Mouse (Mus musculus) neural tube, embryonic 15.5 days (tissue): ENCODE results near the gene Lcor. TPM values are rescaled to one million over a fixed set of nuclear protein-coding genes. Genes with fewer than 3 reads are reported as not detected.

Experiments used
- ATAC-seq: fragments of 200-750 bp; cut with Nextera tagmentation; 2 replicates; pipeline ENCODE4 v1.8.0; 2017; ENCODE audit warnings: mild to moderate bottlenecking, moderate TSS enrichment, moderate library complexity; ENCODE audit not compliant: low FRiP score
- H3K27ac ChIP-seq: fragments of 300-500 bp; sonication (generic); replicated peaks from 2 replicates; pipeline ENCODE4 v1.5.1; 2015; ENCODE audit warnings: mild to moderate bottlenecking, inconsistent platforms
- H3K27me3 ChIP-seq: fragments of 300-500 bp; sonication (generic); replicated peaks from 2 replicates; pipeline ENCODE4 v1.6.1; 2015; ENCODE audit warnings: inconsistent platforms
- H3K36me3 ChIP-seq: fragments of 300-500 bp; sonication (generic); 2 replicates; pipeline ENCODE4 v1.6.1; 2015; ENCODE audit warnings: inconsistent platforms
- H3K4me1 ChIP-seq: fragments of 300-500 bp; sonication (generic); 2 replicates; pipeline ENCODE4 v1.6.1; 2015; ENCODE audit warnings: inconsistent platforms
- H3K4me2 ChIP-seq: fragments of 300-500 bp; sonication (generic); 2 replicates; pipeline ENCODE4 v1.6.1; 2015; ENCODE audit warnings: inconsistent platforms, mild to moderate bottlenecking, moderate library complexity
- H3K4me3 ChIP-seq: fragments of 300-500 bp; sonication (generic); replicated peaks from 2 replicates; pipeline ENCODE4 v1.5.1; 2015; ENCODE audit warnings: mild to moderate bottlenecking, inconsistent platforms
- H3K9ac ChIP-seq: fragments of 300-500 bp; sonication (generic); replicated peaks from 2 replicates; pipeline ENCODE4 v1.6.1; 2015; ENCODE audit warnings: mild to moderate bottlenecking, inconsistent platforms
- H3K9me3 ChIP-seq: fragments of 300-500 bp; sonication (generic); replicated peaks from 2 replicates; pipeline ENCODE4 v1.6.1; 2016; ENCODE audit warnings: inconsistent platforms
- WGBS: fragments of 180-500 bp; shearing (Covaris S2); methylation state at CpG from one replicate; pipeline ENCODE4 v1.1.7; 2015; ENCODE audit warnings: mixed read lengths; 5-methylcytosine and 5-hydroxymethylcytosine counted together
- microRNA-seq: library from miRNA; unstranded; fragments of <30 nt; microRNA quantifications from one replicate; pipeline ENCODE4, GENCODE M21; 2017
- polyA plus RNA-seq: library from polyadenylated mRNA; unstranded; fragments of >200 nt; fragmentation: Nextera tagmentation; extraction: Ambion mirVana; gene quantifications from 2 replicates; pipeline ENCODE4 v1.2.1, GENCODE M21; 2015

Lcor gene
- polyA plus RNA-seq, 1 experiment from 2014 or later = 12.4 TPM

- 69% methylated on average over 10 of the region's 10 CpGs for WGBS
- peaks cover 35% of the 10 kb centered on the region for H3K36me3 ChIP-seq
- no peak for ATAC-seq
Measured at GRCm38 (mm10) chr19:41606208-41606987, 124.0 kb downstream of the Lcor start.

GRCm38 (mm10) chr19:41611683-41612082, 129.2 kb downstream of the Lcor start:
- Histone ChIP-seq H3K27me3 (no peaks in the 10 kb centered on the region), H3K9me3 (no peaks in the 10 kb centered on the region), H3K36me3 (peaks cover 11% of the 10 kb centered on the region), H3K4me1 (peaks cover 42% of the 10 kb centered on the region), H3K4me2 (no peak overlapping the region), H3K4me3 (no peak overlapping the region), H3K9ac (no peak overlapping the region), H3K27ac (no peak overlapping the region)
- no peak for ATAC-seq
- WGBS = 70% methylated on average over 6 of the region's 6 CpGs

More at GRCm38 (mm10) chr19:41606208-41606987, 124.0 kb downstream of the Lcor start:
- Histone ChIP-seq H3K4me2 (no peak overlapping the region), H3K4me3 (no peak overlapping the region), H3K9ac (no peak overlapping the region), H3K27me3 (no peaks in the 10 kb centered on the region), H3K27ac (no peak overlapping the region), H3K4me1 (no peaks in the 10 kb centered on the region), H3K9me3 (no peaks in the 10 kb centered on the region)

Small RNA genes within 50 kb of the gene (microRNA-seq; reads per million reads assigned to microRNA genes)
- gene Mir8091 = not detected

Other genes with a start within 250 kb of the Lcor start
- 86.2 and 100 TPM in 2 replicates for gene Tm9sf3, start 218.6 kb upstream of the Lcor start, polyA plus RNA-seq
- 1.6 and 2.7 TPM in 2 replicates for gene Pik3ap1, start 97.5 kb upstream of the Lcor start, polyA plus RNA-seq
- gene Gm340, start 99.7 kb downstream of the Lcor start, polyA plus RNA-seq = 1.8 TPM in 2 replicates